Mouse (Mus musculus) embryonic stem cell, embryonic (primary cell): ENCODE measurements around the gene Cox4i1.

Experiments used
- CTCF ChIA-PET, 4 experiments: fragments of 300-600 bp in 2 of 4; fragments of 350-600 bp in 2 of 4; sonication (Branson Sonifier 250); formaldehyde crosslinking; loops; one replicate each; lab custom pipeline; 2022; ENCODE audit warnings: inconsistent platforms in 2 of 4; lab: Charles Lee
- POLR2A ChIA-PET, 4 experiments: fragments of 300-600 bp in 2 of 4; fragments of 350-600 bp in 2 of 4; sonication (Branson Sonifier 250); formaldehyde crosslinking; loops; one replicate each; lab custom pipeline; 2022; ENCODE audit warnings: antibody characterized with exemption in 4 of 4, inconsistent platforms in 1 of 4; lab: Charles Lee

The Cox4i1 gene

GRCm38 (mm10) chr8:120697979-120698272 lies 29.9 kb downstream of the Cox4i1 start:
- ChIA-PET POLR2A (interaction anchor here in 2 of 4 experiments (0.7 to 1.5 kb wide), 4 partner anchors 18 to 471 kb away, joined by 3 to 5 read pairs (median 4); no protein-coding TSS in a partner anchor), CTCF (interaction anchor here (0.6 to 1.9 kb wide), 43 partner anchors 12 to 1211 kb away, joined by 3 to 19 read pairs (median 4); no protein-coding TSS in a partner anchor)

GRCm38 (mm10) chr8:120698426-120698825 lies 30.4 kb downstream of the Cox4i1 start:
- CTCF ChIA-PET, result interaction anchor here in 3 of 4 experiments (0.5 to 1.9 kb wide), 18 partner anchors 12 to 139 kb away, joined by 3 to 16 read pairs (median 4); no protein-coding TSS in a partner anchor
- POLR2A ChIA-PET, result interaction anchor here in 1 of 4 experiments (1.5 kb wide), 1 partner anchor 21 kb away, joined by 3 read pairs; no protein-coding TSS in a partner anchor

- CTCF ChIA-PET, result interaction anchor here in 2 of 4 experiments (0.8 to 1.9 kb wide), 4 partner anchors 20 to 101 kb away, joined by 3 to 16 read pairs (median 4); no protein-coding TSS in a partner anchor
- POLR2A ChIA-PET, result no interaction called here
Observed at GRCm38 (mm10) chr8:120699079-120699478, 31.1 kb downstream of the Cox4i1 start.

GRCm38 (mm10) chr8:120699565-120699964 lies 31.5 kb downstream of the Cox4i1 start:
- CTCF ChIA-PET, result interaction anchor here in 2 of 4 experiments (0.7 to 1.6 kb wide), 6 partner anchors 14 to 411 kb away, joined by 3 to 5 read pairs (median 4); no protein-coding TSS in a partner anchor
- POLR2A ChIA-PET, result interaction anchor here in 1 of 4 experiments (1.4 kb wide), 1 partner anchor 107 kb away, joined by 4 read pairs; no protein-coding TSS in a partner anchor

GRCm38 (mm10) chr8:120700053-120700452 lies 32.0 kb downstream of the Cox4i1 start:
- CTCF ChIA-PET, result interaction anchor here in 2 of 4 experiments (0.7 to 1.6 kb wide), 6 partner anchors 13 to 411 kb away, joined by 3 to 5 read pairs (median 4); no protein-coding TSS in a partner anchor
- POLR2A ChIA-PET, result interaction anchor here in 2 of 4 experiments (0.6 to 1.4 kb wide), 2 partner anchors 43 to 107 kb away, joined by 4 to 6 read pairs; no protein-coding TSS in a partner anchor

- CTCF ChIA-PET, result interaction anchor here in 1 of 4 experiments (1.1 kb wide), 1 partner anchor 22 kb away, joined by 5 read pairs; no protein-coding TSS in a partner anchor
- POLR2A ChIA-PET, result no interaction called here
Observed at GRCm38 (mm10) chr8:120701758-120702465, 33.9 kb downstream of the Cox4i1 start.

GRCm38 (mm10) chr8:120704203-120704602 lies 36.2 kb downstream of the Cox4i1 start:
- ChIA-PET POLR2A (interaction anchor here in 2 of 4 experiments (0.6 to 1.5 kb wide), 2 partner anchors 18 to 32 kb away, joined by 3 read pairs; partner anchors contain the start of gene Irf8 (in 1 of the 2)), CTCF (interaction anchor here in 1 of 4 experiments (1.2 kb wide), 1 partner anchor 124 kb away, joined by 4 read pairs; no protein-coding TSS in a partner anchor)

- ChIA-PET CTCF (interaction anchor here in 3 of 4 experiments (0.6 to 1.2 kb wide), 5 partner anchors 20 to 993 kb away, joined by 3 to 4 read pairs (median 3); no protein-coding TSS in a partner anchor), POLR2A (interaction anchor here in 2 of 4 experiments (0.6 to 1.5 kb wide), 5 partner anchors 22 to 66 kb away, joined by 3 to 9 read pairs (median 3); partner anchors contain the start of gene Irf8 (in 1 of the 2))
Observed at GRCm38 (mm10) chr8:120705163-120705562, 37.1 kb downstream of the Cox4i1 start.

- CTCF ChIA-PET, result interaction anchor here in 1 of 4 experiments (0.6 to 0.7 kb wide), 3 partner anchors 11 to 1206 kb away, joined by 3 to 7 read pairs (median 3); no protein-coding TSS in a partner anchor
- POLR2A ChIA-PET, result interaction anchor here in 2 of 4 experiments (0.7 kb wide), 2 partner anchors 100 to 234 kb away, joined by 3 to 4 read pairs; no protein-coding TSS in a partner anchor
Observed at GRCm38 (mm10) chr8:120706193-120706592, 38.2 kb downstream of the Cox4i1 start.

GRCm38 (mm10) chr8:120709176-120709575 lies 41.2 kb downstream of the Cox4i1 start:
- ChIA-PET POLR2A (no interaction called here), CTCF (interaction anchor here in 3 of 4 experiments (0.7 to 1.6 kb wide), 3 partner anchors 11 to 31 kb away, joined by 3 to 6 read pairs (median 3); no protein-coding TSS in a partner anchor)

GRCm38 (mm10) chr8:120715200-120715599 lies 47.2 kb downstream of the Cox4i1 start:
- CTCF ChIA-PET, result interaction anchor here in 1 of 4 experiments (0.9 kb wide), 1 partner anchor 81 kb away, joined by 4 read pairs; no protein-coding TSS in a partner anchor
- POLR2A ChIA-PET, result no interaction called here

GRCm38 (mm10) chr8:120715996-120716680 lies 48.1 kb downstream of the Cox4i1 start:
- ChIA-PET POLR2A (no interaction called here), CTCF (interaction anchor here in 3 of 4 experiments (0.6 to 0.9 kb wide), 4 partner anchors 25 to 508 kb away, joined by 3 to 13 read pairs (median 4); no protein-coding TSS in a partner anchor)

GRCm38 (mm10) chr8:120719586-120720236 lies 51.7 kb downstream of the Cox4i1 start:
- CTCF ChIA-PET, result interaction anchor here in 3 of 4 experiments (0.6 to 1.1 kb wide), 4 partner anchors 17 to 813 kb away, joined by 3 to 6 read pairs (median 4); partner anchors contain the start of gene Irf8 (in 1 of the 3)
- POLR2A ChIA-PET, result interaction anchor here in 2 of 4 experiments (0.6 to 1.3 kb wide), 3 partner anchors 17 to 98 kb away, joined by 3 read pairs; partner anchors contain the start of gene Irf8 (in 1 of the 2)

GRCm38 (mm10) chr8:120723025-120723424 lies 55.0 kb downstream of the Cox4i1 start:
- CTCF ChIA-PET, result interaction anchor here in 3 of 4 experiments (0.9 to 1.8 kb wide), 5 partner anchors 11 to 98 kb away, joined by 3 to 15 read pairs (median 3); no protein-coding TSS in a partner anchor
- POLR2A ChIA-PET, result interaction anchor here in 1 of 4 experiments (1.7 kb wide), 1 partner anchor 13 kb away, joined by 5 read pairs; the partner anchor contains the start of gene Irf8
